Mouse (Mus musculus): ENCODE results near the gene Ap2a1.

DNA sequence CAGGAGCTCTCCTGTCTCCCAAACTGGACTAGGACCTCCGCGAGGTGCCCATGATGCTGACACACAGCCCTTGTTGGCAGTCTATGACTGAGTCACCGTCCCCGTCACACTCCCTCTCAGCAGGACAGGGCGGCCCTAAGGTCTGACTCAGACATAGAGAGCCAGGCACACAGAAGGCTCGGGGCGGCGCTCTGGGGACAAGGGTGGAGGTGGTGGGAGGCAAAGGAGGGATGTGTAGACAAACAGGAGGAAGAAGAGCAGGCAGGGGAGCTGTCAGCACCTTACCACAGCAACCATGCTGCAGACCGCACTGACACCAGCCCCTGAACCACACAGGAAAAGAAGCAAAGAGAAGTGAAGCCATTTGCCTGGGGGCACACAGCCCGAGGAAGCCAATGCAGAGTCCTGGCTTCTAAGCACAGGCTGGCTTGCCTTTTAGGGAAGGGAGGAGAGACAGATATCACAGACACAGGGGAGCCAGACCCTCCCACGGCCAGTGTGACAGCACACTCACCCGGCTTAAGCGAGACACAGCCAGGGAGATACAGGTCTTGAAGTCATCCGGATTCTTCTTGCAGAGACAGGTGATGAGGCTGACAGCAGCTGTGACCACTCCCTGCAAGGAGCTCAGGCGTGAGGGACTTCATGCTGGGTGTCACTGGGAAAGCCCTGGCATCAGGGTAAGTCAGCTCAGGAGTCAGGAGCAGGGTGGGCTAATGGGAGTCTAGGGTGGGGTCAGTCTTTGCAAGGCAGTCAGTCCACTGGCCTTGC, 20.4 kb downstream of the Ap2a1 start:
- no peak for TF ChIP-seq POLR2A (IDR thresholded peaks at IDR 0.05; ENCODE audit: borderline replicate concordance, insufficient read depth, low read length)
- TF ChIP-seq CTCF (IDR thresholded peaks at IDR 0.05; ENCODE audit: borderline replicate concordance, insufficient read depth, low read depth, low read length): no peak
